Mouse (Mus musculus) olfactory bulb, adult 2 months (tissue): ENCODE results near the gene Kcnj15.

Source experiments
- CTCF ChIP-seq: fragments of 200-500 bp; IDR thresholded peaks from 2 replicates; pipeline ENCODE4 v1.5.1; 2012; ENCODE audit warnings: low read depth, mild to moderate bottlenecking, low read length, moderate library complexity; ENCODE audit not compliant: insufficient read depth
- POLR2A ChIP-seq: fragments of 200-500 bp; IDR thresholded peaks from 2 replicates; pipeline ENCODE4 v1.6.1; 2012; ENCODE audit warnings: mild to moderate bottlenecking, low read depth, low read length, moderate library complexity; ENCODE audit not compliant: insufficient read depth

DNA sequence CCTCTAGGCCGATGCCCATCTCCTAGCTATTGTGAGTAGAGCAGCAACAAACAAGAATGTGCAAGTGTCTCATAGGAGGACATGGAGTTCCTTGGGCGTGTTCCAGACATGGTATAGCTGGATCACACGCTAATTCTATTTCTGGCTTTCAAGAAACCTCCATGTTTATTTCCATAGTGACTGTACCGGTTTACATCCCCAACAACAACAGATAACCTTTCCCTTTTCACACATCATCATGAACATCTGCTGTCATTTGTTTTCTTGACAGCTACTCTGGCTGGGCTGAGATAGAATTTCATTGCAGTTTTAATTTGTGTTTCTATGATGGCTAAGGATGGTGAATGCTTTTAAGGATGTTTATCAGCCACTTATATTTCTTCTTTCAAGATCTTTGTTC, 25.6 kb upstream of the Kcnj15 start:
- TF ChIP-seq POLR2A (no peak), CTCF (no peak)
